Comparison of ENCODE assay signal across 17 mouse cellular contexts in the genomic region with DNA sequence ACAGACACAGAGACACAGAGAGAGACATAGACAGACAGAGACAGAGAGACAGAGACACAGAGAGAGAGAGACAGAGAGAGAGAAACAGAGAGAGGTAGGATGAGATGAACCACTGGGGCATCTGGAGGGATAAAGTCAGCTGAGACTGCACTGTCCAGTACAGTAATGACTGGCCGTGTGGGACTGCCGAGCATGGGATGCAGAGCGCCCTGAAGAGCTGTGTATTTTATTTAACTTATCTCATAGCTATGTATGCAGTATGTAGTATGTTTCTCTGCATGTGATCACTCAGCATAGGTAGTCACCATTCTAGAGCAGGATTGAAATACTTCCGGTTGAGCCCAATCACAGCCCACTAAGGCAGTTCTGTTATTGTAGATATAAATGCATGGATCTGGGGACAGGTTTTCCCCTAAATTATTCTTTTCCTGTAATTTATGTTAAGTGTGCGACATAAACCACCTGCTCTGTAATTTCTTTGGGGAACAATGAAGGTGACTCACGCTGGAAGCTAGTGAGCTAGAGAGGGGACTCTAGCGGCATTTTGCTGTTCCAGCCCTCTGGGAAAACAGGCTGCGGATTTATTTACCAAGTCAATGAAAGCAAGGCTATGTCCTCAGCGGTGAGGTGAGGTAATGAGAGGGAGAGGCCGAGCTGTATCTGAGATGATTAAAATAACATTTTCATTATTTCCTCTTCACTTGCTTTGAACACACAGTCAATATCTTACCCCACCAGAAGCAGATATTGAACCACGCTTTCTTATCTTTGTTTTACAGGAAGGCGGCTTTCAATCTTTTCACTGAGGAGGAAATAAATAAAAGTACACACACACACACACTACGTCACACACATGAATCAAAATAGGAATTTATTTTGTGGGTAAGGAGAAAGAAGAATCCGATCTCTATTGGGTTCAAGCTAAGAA. TPM values are rescaled to one million over a fixed set of nuclear protein-coding genes. Genes with fewer than 3 reads are reported as not detected.
A peak's percentile ranks its signal among the peaks of the same experiment; 100 is the strongest.
DNase-seq lines count a peak whose midpoint lies in the region; ATAC-seq and TF ChIP-seq lines count a peak whose summit lies in the region.
"Had no signal": no experiment of that assay in that cellular context is flagged by ENCODE, and none has a peak within 500 bp of the region (broad histone marks: within the 10 kb centered on the region; RNA-seq: fewer than 3 reads in every experiment).

No protein-coding gene starts in this region.

- no peaks in the 10 kb centered on the region for H3K27me3 ChIP-seq in forebrain, postnatal 0 days (ENCODE audit: insufficient read depth, low read length)
- no peaks in the 10 kb centered on the region for H3K27me3 ChIP-seq in midbrain, embryonic 13.5 days
- no peaks in the 10 kb centered on the region for H3K27me3 ChIP-seq in stomach, postnatal 0 days (ENCODE audit: control insufficient read depth, insufficient read depth, low read length)
- H3K27me3 ChIP-seq: CH12.LX; limb, embryonic 15.5 days had no signal

- no peak for TF ChIP-seq EP300 in stomach, postnatal 0 days (optimal IDR thresholded peaks at IDR 0.05)

- H3K36me3 ChIP-seq in forebrain, postnatal 0 days (ENCODE audit: insufficient read depth), result no peaks in the 10 kb centered on the region
- no peaks in the 10 kb centered on the region for H3K36me3 ChIP-seq in midbrain, embryonic 13.5 days
- no peaks in the 10 kb centered on the region for H3K36me3 ChIP-seq in stomach, postnatal 0 days (ENCODE audit: control insufficient read depth, insufficient read depth, low read length)
- H3K36me3 ChIP-seq: limb, embryonic 15.5 days had no signal

- no peak for TF ChIP-seq CTCF in forebrain, postnatal 0 days (IDR thresholded peaks at IDR 0.05; ENCODE audit: low read depth)
- TF ChIP-seq CTCF in stomach, postnatal 0 days (IDR thresholded peaks at IDR 0.05; ENCODE audit: low read depth), result no peak

- no peaks in the 10 kb centered on the region for H3K4me1 ChIP-seq in forebrain, postnatal 0 days (ENCODE audit: insufficient read depth)
- H3K4me1 ChIP-seq in midbrain, embryonic 13.5 days (replicated peaks), result peaks cover 16% of the 10 kb centered on the region
- H3K4me1 ChIP-seq in stomach, postnatal 0 days (replicated peaks; ENCODE audit: control insufficient read depth, insufficient read depth), result no peaks in the 10 kb centered on the region
- H3K4me1 ChIP-seq: limb, embryonic 15.5 days had no signal

- peak overlapping the region; percentile 29; the same call in 1 of the 2 replicates for H3K27ac ChIP-seq in forebrain, postnatal 0 days (ENCODE audit: low read depth, low read length)
- H3K27ac ChIP-seq in midbrain, embryonic 13.5 days, result peak overlapping the region; percentile 44
- no peak overlapping the region for H3K27ac ChIP-seq in stomach, postnatal 0 days (replicated peaks)
- H3K27ac ChIP-seq: limb, embryonic 15.5 days had no signal

- no peaks in the 10 kb centered on the region for H3K9me3 ChIP-seq in forebrain, postnatal 0 days (ENCODE audit: low read length)
- H3K9me3 ChIP-seq in midbrain, embryonic 13.5 days, result no peaks in the 10 kb centered on the region
- H3K9me3 ChIP-seq in stomach, postnatal 0 days (ENCODE audit: control insufficient read depth, low read length), result no peaks in the 10 kb centered on the region
- H3K9me3 ChIP-seq: limb, embryonic 15.5 days had no signal

- 51% methylated on average over 14 of the region's 14 CpGs for WGBS in forebrain, postnatal 0 days
- 56% methylated on average over 14 of the region's 14 CpGs for WGBS in midbrain, embryonic 13.5 days
- 40% methylated on average over 14 of the region's 14 CpGs for WGBS in stomach, postnatal 0 days

- peak; percentile 11 to 13 for DNase-seq in right cerebral cortex, postnatal 10 days (ENCODE audit: low spot score in 2 of 2)
- DNase-seq in right cerebral cortex, postnatal 4 days, result no peak
- no peak for DNase-seq in forebrain, postnatal 0 days
- peak; percentile 35 for DNase-seq in stomach, postnatal 0 days (ENCODE audit: low spot score)
- DNase-seq in cerebellum, postnatal 25 days, result no peak
- DNase-seq in urinary bladder, postnatal 10 days (ENCODE audit: low spot score), result no peak
- DNase-seq: cerebellum, adult 2 months; lung, embryonic 14.5 days; right cerebral cortex, postnatal 14 days; thymus, postnatal 14 days had no signal

- ATAC-seq in forebrain, postnatal 0 days, result peak; percentile 55
- ATAC-seq in midbrain, embryonic 13.5 days, result peak; percentile 57
- ATAC-seq in stomach, postnatal 0 days (ENCODE audit: low FRiP score, low TSS enrichment), result peak; percentile 92
- no peak for ATAC-seq in megakaryocyte, adult 5-6 weeks (ENCODE audit: poor library complexity, severe bottlenecking)

- H3K4me2 ChIP-seq in forebrain, postnatal 0 days (ENCODE audit: low read depth), result no peak overlapping the region
- H3K4me2 ChIP-seq in midbrain, embryonic 13.5 days (replicated peaks), result no peak overlapping the region
- no peak overlapping the region for H3K4me2 ChIP-seq in stomach, postnatal 0 days (replicated peaks; ENCODE audit: low read depth)
- H3K4me2 ChIP-seq: heart, embryonic 11.5 days; limb, embryonic 15.5 days; lung, embryonic 14.5 days had no signal

- no peak overlapping the region for H3K9ac ChIP-seq in forebrain, postnatal 0 days
- no peak overlapping the region for H3K9ac ChIP-seq in midbrain, embryonic 13.5 days (replicated peaks)
- H3K9ac ChIP-seq in stomach, postnatal 0 days (ENCODE audit: low read length), result no peak overlapping the region
- H3K9ac ChIP-seq: limb, embryonic 15.5 days; lung, embryonic 14.5 days had no signal

- no peak overlapping the region for H3K4me3 ChIP-seq in forebrain, postnatal 0 days (ENCODE audit: low read depth, low read length)
- H3K4me3 ChIP-seq in midbrain, embryonic 13.5 days (replicated peaks), result no peak overlapping the region
- H3K4me3 ChIP-seq in stomach, postnatal 0 days (ENCODE audit: low read depth, low read length), result no peak overlapping the region
- H3K4me3 ChIP-seq: limb, embryonic 15.5 days had no signal

RNA-seq across cellular contexts. Expression of a gene that starts 10.7 kb away (rescaled TPM):
- total RNA-seq in forebrain, postnatal 0 days (2014; rRNA removed), result 2.2 and 3.1 TPM in 2 replicates
- polyA plus RNA-seq in forebrain, postnatal 0 days (2015; fragmentation: Nextera tagmentation; extraction: Ambion mirVana), result 4.3 and 5.6 TPM in 2 replicates
- 1.4 and 2.0 TPM in 2 replicates for polyA plus RNA-seq in midbrain, embryonic 13.5 days (2015; fragmentation: Nextera tagmentation; extraction: Ambion mirVana)
- polyA plus RNA-seq in stomach, postnatal 0 days (2015; fragmentation: Nextera tagmentation; extraction: Ambion mirVana), result 0.32 and 0.67 TPM in 2 replicates
- total RNA-seq in megakaryocyte, adult 5-6 weeks (2015), result not detected in 2 replicates
- not detected in 2 replicates for total RNA-seq in megakaryocyte, adult 5-6 weeks (2017)
- total RNA-seq: CH12.LX; gastrocnemius, adult 8-10 months; megakaryocyte-erythroid progenitor cell, adult 5-6 weeks had no signal

RNA-seq across cellular contexts. Expression of a gene that starts 45.9 kb away (rescaled TPM):
- 14.1 and 14.7 TPM in 2 replicates for total RNA-seq in forebrain, postnatal 0 days (2014; rRNA removed)
- 6.5 and 9.2 TPM in 2 replicates for polyA plus RNA-seq in forebrain, postnatal 0 days (2015; fragmentation: Nextera tagmentation; extraction: Ambion mirVana)
- polyA plus RNA-seq in midbrain, embryonic 13.5 days (2015; fragmentation: Nextera tagmentation; extraction: Ambion mirVana), result 19.2 and 20.6 TPM in 2 replicates
- polyA plus RNA-seq in stomach, postnatal 0 days (2015; fragmentation: Nextera tagmentation; extraction: Ambion mirVana), result 14.4 and 16.1 TPM in 2 replicates
- total RNA-seq in megakaryocyte, adult 5-6 weeks (2015), result 6.0 and 7.0 TPM in 2 replicates
- total RNA-seq in megakaryocyte, adult 5-6 weeks (2017), result 8.3 and 10.1 TPM in 2 replicates

Comparison
In these comparisons a context has a peak if more than half of its experiments do, and no peak if none do; other contexts are left out.
1. DNase-seq: peak in right cerebral cortex, postnatal 10 days (2 of 2) and stomach, postnatal 0 days (single experiment); none in right cerebral cortex, postnatal 4 days (single experiment), forebrain, postnatal 0 days (single experiment), cerebellum, postnatal 25 days (0 of 2) and urinary bladder, postnatal 10 days (single experiment).